Mouse (Mus musculus) layer of hippocampus, adult 9-11 months (tissue): ENCODE measurements around the gene Trip4.
"Not testable (repeated sequence)": the region's sequence is repeated elsewhere in the genome, so short reads cannot be mapped to it uniquely, and the experiment has no call there.

Experiments
- DNase-seq: peaks from one replicate; pipeline ENCODE4 v3.0.0; 2022

Gene Trip4

DNA sequence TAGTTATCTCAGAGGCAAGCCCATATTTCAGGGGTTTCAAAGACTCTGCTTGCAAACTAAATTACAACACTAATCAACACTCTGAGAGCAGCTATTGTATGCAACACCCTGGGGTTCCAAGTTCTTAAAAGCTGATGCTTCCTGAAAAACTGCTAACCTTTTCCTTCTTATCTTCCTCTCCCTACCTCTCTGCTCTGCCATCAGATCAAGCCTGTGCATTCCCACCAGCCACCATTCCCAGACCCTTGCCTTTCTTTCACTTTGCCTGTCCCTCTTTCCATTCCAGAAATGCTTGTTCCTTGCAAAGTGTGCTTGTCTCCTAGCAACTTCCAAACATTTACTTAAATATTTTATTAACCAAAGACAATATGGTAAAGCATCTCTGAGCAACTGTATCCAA, 116.7 kb downstream of the Trip4 start:
- DNase-seq, result no peak

DNA sequence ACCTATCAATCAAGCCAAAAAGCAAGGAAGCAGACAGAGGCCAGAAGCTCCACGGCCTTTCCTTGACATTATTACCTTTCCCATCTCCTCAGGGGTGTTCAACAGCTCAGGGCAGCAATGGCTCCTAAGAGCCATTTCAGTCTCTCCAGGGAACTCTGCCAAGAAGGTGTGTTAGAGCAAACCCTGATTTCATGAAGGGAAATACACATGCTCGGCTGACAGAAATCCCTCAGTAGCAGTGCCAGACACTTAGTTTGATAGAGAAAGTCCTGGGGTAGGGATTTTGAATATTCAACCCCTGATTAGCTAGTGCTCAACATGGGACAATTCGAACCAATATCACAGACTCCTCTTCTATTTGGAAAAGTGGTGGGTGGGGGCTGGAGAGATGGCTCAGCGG, 117.5 kb downstream of the Trip4 start:
- DNase-seq, result no peak

DNA sequence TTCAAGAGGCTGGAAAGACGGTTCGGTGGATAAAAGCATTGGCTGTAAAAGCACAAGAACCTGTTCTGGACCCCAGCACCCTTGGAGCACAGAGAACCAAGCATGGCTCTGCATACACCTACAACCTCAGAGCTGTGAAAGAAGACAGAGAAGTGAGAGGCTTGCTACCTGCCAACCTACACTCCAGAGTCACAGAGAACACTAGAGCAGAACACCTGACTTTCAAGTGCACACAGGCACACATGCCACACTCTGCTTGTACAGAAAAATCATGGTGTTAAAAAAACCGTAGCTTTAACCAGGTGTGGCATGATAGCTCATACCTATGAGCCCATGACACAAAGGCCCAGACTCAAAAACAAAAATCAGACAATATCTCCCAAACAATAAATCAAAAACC, 118.8 kb downstream of the Trip4 start:
- no peak for DNase-seq

DNA sequence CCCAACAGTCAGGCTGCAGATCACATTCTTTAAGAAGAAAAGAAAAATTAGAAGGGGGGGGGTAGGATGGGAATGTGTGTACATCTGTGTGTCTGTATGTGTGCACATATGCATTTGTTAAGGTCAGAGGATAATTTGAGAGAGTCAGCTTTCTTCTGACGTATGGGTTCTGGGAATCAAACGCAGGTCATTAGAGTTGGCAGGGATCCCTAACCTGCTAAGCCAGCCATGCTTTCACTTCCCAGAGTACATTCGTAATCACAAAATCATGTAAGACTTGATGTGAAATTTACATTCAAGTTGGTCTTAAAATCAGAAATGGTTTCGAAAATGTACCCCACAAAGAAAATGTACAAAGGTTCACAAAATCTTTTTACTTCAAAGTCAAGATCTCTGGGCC, 120.0 kb downstream of the Trip4 start:
- no peak for DNase-seq

DNA sequence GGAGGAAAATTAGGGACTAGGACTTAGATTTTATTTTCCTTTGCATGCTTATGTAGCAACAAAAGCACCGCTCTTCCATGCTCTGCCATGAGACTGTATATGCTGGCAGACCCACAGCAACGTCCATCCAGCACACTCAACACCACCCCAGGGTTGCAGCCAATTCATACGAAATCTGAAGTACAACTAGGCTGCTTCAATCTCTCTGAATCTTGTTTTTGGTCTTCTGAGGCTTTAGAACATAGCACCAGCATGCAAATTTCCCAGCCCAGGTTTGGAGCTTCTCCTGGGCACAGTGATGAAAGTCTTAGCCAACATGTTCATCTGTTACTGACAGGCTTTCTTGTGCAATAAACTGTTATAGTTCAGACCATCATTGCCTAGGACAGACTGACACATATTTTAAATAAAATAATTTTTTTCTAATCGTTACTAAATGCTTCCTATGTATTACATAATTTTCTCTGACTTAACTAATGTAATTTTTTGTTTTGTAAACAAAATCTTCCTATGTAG, 120.7 kb downstream of the Trip4 start:
- no peak for DNase-seq

DNA sequence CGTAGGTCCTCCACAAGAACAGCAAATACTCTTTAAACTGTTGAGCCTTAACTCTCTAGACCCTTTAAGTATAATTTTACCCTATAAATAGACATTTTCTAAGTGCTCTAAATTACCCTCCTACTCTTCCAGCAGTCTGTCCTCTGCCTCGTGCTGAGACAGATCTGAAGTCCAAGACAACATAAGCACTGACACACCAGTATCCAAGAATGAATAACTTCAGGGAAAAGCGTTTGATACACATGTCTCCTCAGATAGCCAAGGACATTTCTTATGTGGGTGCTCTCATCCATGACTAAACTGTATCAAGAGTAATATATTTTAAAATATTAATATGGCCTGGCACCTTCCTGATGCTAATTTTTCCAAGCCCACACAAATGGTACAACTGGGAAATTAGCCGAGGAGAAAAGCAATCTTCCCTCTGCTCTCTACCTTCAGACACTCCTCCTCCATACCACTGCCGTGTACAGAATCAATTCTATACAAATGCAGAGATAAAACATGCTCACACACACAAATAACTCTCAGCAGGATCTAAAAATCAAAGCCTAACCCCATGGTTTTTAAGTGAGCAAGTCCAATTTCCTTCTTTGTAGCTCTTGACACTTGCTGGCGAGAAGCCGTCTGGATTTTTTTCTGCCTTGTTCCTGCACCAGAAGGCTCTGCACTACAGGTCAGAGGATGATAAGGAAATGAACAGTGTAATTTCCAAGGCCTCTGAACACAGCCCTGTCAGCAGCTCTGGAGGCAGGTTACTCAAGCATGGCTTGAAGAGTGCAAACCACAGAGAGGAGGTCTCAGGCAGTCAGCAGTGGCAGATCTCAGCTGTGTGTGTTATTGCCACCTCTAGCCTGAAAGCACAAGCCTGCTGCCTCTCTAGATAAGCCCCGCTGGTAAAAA, 121.5 kb downstream of the Trip4 start:
- DNase-seq, result no peak

DNA sequence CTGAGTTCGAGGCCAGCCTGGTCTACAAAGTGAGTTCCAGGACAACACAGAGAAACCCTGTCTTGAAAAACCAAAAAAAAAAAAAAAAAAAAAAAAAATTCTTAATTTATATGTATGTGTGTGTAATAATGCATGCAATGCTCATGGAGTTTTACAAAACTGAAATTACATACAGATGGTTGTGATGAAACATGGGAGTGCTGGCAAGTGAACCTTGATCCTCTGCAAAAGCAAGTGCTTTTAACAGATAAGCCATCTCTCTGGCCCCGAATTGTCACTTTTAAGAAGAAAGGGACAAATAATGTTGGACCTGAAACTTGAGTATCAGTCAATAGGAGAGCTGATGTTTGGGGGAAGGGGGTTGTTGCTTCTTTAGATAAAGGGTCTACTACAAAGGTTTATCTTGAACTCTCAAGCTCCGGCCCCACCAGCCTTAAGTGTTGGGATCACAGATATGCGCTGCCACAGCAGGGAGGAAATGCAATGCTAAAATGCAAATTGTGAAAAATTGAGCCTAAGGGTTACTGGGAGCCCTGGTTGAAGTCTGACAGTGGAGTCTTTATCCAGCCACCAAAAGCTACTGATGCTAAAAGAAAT, 122.7 kb downstream of the Trip4 start:
- no peak for DNase-seq

DNA sequence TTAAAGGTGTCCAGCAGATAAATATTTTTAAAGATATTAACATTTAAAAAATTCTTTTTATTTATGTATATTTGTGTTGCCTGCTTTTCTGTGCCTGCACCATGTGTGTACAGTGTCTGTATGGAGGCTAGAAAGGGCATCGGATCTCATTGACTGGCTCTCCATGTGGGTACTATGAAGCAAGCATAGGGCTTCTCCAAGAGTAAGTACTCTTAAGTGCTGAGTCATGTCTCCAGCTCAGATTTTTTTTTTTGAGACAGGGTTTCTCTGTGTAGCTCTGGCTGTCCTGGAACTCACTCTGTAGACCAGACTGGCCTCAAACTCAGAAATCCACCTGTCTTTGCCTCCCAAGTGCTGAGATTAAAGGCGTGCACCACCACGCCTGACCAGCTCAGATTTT, 129.0 kb downstream of the Trip4 start:
- not testable (repeated sequence) for DNase-seq
